Mouse (Mus musculus) heart, postnatal 14 days (tissue): ENCODE results near the gene Psme3. TPM values are rescaled to one million over a fixed set of nuclear protein-coding genes. Genes with fewer than 3 reads are reported as not detected.

Experiments used
- DNase-seq, 2 experiments: peaks; one replicate each; pipeline ENCODE4 v3.0.0; 2021 to 2022
- intact Hi-C: fragments of 180-260 bp; cut with DNase I; formaldehyde crosslinking; loops from one replicate; pipeline ENCODE4 v1.15.1; 2025
- long read RNA-seq, 2 experiments: library from polyadenylated mRNA; stranded (forward); transcript quantifications; one replicate each; pipeline ENCODE4 v2.0.0; 2021
- total RNA-seq, 2 experiments: library from RNA; stranded (reverse); gene quantifications; 2 replicates each; pipeline ENCODE4 v1.2.3; 2021

Psme3 gene
- total RNA-seq = 10 to 100 TPM; 80.9 to 96.0 TPM
- long read RNA-seq, experiment 1, transcript Psme3-201 (11 exons, 2,664 nt) = major isoform, 42 of 55 reads
- long read RNA-seq, experiment 1, partial matches to known transcripts = 2 of 55 reads
- long read RNA-seq, experiment 1, other reads (novel, unspliced or antisense) = 11 of 55 reads
- long read RNA-seq, experiment 2, transcript Psme3-201 (11 exons, 2,664 nt) = major isoform, 25 of 36 reads
- long read RNA-seq, experiment 2, partial matches to known transcripts = 2 of 36 reads
- long read RNA-seq, experiment 2, other reads (novel, unspliced or antisense) = 6 of 36 reads

DNA sequence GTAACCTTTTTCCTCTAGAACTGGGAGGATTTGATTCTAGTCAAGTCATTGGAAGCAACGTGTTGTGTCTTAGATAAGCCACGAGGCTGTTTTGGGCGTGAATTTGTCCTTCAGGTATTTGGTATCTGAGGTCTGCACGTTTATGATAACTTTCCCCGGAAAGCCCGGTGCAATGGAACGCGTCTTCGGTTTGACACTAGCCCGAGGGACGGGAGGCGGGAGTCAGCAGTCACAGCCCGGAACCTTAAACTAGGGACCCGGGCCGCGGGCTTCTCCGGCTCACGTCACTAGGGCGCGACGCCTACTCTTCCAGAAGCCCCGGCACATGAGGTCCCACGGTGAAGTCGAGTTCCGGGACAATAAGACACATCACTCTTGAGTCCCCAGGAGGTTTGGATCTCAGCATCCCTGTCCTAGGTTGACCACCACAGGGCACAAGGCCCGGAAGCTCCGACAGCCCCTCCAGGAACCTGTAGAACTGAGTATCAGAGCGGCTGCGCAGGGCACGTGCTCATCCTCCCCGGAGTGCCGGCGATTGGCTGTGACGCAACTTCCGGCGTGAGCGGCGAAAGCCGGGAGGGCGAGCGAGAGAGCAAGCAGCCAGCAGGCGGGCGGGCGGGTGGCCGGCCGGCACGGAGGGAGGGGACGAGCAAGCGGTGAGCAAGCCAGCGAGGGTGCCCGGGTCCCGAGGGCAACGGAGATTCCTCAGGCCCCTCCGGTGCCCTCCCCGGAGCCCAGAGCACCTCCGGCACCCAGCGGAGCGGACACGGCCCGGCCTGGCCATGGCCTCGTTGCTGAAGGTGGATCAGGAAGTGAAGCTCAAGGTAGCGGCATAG is at the start of gene Psme3:
Gene Psme3 (plus strand): TSS at position 549 of the 836 bp plus-strand sequence.
- intact Hi-C loops = no loop called here
- DNase-seq = peak; percentile 92 to 95

DNA sequence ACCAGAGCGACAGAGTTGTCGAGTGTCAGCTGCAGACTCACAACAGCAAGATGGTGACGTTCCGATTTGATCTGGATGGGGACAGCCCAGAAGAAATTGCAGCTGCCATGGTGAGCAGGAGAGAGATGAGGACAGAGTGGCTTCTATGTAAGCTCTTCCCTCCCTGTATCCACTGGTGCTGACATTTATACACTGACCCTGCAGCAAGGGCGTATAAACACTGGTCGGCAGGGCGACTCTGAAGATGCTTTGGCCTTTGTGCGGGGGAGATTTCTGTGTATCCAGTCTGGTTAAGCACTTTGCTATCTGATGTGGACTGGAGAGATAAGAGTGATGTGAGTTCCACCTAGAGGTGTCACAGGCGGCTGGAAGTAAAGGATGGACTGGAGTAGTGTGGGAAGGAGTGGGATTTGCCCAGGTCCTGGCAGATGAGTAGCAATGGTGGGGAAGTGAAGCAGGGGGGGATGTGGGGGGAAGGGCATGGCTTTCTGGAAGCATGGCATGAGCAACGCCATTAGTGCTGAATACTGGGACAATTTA is 46.4 kb upstream of the Psme3 start:
- DNase-seq = no peak
- intact Hi-C loops = no loop called here

- DNase-seq = no peak
- intact Hi-C loops = no loop called here
These were observed 43.6 kb upstream of the Psme3 start for GRCm38 (mm10) chr11:101272446-101272845.

DNA sequence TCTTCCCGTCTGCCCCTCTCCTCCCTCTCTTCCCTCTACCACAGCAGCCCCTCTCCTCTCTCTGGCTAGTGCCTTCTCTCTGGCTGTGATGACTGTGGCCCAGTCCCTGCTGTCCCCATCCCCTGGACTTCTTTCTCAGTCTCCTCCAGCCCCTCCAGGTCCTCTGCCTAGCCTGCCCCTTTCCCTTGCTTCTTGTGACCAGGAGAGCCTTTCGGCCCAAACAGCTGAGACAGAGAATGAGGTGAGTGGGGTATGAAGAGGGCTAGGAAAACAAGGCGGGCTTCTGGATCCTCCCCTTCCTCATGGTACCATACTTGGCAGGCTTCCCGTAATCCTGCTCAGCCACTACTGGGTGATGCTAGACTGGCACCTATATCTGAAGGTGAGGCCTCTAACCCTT is 40.7 kb upstream of the Psme3 start:
- intact Hi-C loops = no loop called here
- no peak for DNase-seq

GRCm38 (mm10) chr11:101276319-101277070 is 39.5 kb upstream of the Psme3 start:
- intact Hi-C loops = no loop called here
- DNase-seq = no peak

DNA sequence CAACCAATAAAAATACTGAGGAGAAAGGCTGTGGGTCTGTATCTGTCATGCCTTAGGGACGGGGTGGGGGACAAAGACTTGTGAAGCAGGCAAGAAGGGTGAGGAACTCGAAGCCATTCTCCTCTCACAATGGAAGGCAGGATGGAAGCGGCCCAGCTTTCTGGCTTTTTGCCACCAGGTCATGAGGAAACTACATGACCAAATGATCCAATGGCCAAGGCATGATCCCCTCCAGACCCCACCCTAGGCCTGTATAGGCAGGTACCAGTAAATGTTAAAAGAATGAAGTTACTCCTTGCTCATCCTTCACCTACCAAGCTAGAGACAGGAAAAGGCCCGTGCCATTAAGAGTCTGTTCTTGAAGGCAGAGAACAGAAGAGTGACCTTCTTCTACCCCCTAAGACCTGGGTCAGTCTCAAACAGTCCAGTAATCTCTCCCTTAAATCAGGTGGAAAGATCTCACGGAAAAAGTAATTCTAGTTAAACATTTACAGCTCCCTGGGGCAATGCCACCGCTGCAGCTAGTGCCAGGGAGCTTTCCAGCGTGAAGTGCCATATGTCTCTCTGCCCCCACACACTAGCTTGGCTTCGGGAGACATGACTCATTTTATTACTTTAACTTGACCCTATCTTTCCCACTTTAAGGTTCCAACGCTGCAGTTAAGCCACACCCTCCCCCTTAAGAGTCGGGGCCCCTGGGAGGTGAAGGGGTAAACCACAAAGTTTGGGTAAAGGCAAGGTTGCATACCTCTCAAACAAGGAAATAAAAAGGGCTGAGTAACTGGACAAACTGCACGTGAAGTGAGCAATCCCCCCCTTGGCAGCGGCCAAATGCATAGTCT is 38.4 kb upstream of the Psme3 start:
- intact Hi-C loops = no loop called here
- no peak for DNase-seq

GRCm38 (mm10) chr11:101278223-101279192 is 37.5 kb upstream of the Psme3 start, which contains the start of the genes Cntd1 and Coa3:
Gene Cntd1, plus strand, starts transcription at chr11:101279012.
Gene Coa3, minus strand, starts transcription at chr11:101279114.
- intact Hi-C loops = no loop called here
- DNase-seq = peak; percentile 78 to 86

- no peak for DNase-seq
- intact Hi-C loops = no loop called here
These were observed 36.8 kb upstream of the Psme3 start for GRCm38 (mm10) chr11:101279193-101279569.

DNA sequence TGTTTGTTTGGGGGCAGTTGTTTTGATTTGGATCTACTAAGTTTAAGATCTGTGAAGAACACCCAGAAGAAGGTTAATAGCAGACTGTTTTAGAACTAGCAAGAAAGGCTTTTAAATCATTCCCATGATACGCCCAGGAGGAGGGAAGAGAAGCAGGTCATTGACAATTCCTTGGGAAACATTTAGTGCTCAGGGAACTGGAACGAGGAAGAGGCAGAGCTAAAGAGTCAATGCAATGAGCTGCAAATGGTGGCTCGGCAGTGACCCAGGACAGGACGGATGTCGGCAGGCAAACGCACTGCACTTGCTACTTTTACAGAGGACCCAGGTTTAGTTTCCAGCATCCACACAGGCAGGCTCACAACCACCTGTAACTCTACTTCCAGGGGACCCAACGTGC is 35.2 kb upstream of the Psme3 start:
- no peak for DNase-seq
- intact Hi-C loops = no loop called here

DNA sequence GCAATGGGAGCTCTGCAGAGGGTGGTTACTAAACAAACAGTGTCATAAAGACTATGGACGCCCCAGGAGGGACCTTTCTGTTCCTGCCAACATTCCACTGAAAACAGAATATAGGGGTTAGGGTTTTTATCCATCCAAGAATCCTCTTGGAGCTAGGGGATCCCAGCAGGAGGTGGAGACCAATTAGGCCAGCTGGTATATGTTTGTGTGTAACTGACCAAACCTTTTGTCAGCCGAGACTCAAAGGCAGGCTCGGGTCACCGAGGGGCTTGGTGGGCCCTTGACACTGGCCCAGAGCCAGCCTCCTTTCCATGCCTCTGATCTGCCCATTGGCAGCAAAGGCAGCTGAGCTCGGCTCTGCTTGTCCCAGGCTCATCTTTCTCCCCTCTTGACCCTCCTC is 33.1 kb upstream of the Psme3 start:
- intact Hi-C loops = no loop called here
- no peak for DNase-seq

GRCm38 (mm10) chr11:101283805-101284204 is 32.2 kb upstream of the Psme3 start:
- intact Hi-C loops = no loop called here
- no peak for DNase-seq

GRCm38 (mm10) chr11:101287306-101287705 is 28.7 kb upstream of the Psme3 start:
- DNase-seq = no peak
- intact Hi-C loops = no loop called here

GRCm38 (mm10) chr11:101291231-101291630 is 24.8 kb upstream of the Psme3 start:
- intact Hi-C loops = no loop called here
- DNase-seq = no peak

- intact Hi-C loops = no loop called here
- no peak for DNase-seq
These were observed 20.8 kb upstream of the Psme3 start for GRCm38 (mm10) chr11:101295191-101295590.

- intact Hi-C loops = loop anchor here (2.0 to 5.0 kb wide), 2 partner anchors 40 to 204 kb away; partner anchors contain the start of genes Psmc3ip and Wnk4
- DNase-seq = no peak
These were observed 15.1 kb upstream of the Psme3 start for GRCm38 (mm10) chr11:101300881-101301280.

DNA sequence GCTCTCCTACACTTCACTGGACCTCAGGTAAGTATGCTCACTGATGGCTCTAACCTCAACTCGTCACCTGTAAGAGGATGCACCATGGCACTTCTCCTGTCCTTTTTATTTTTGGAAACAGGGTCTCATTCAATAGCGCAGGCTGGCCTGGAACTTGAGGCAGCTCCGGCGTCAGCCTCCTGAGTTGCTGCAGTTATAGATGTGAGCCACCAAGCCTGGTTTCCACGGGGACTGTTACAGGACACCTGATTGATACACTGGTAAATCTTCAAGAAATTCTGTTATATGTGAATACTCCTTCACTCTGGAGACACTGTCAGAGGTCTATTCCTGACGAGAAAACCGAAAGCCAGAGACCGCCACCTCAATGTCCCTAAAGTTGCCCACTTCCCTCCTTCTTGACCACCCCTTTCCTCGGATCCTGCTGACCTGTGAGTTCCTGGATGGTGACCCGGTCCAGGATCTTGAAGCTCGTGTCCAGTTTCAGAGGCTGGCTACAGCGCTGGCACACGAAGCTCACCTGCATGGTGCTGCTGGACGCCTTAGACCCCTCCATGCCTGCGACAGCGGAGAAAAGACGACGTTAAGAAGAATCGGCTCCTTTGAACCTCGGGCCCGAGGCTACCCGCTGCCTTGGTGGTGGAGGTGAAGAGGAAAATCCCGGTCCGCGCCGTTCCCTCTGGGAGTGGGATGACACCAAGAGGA is 14.6 kb upstream of the Psme3 start:
- intact Hi-C loops = loop anchor here (1.0 to 5.0 kb wide), 3 partner anchors 41 to 204 kb away; partner anchors contain the start of genes Psmc3ip and Wnk4
- DNase-seq = no peak

DNA sequence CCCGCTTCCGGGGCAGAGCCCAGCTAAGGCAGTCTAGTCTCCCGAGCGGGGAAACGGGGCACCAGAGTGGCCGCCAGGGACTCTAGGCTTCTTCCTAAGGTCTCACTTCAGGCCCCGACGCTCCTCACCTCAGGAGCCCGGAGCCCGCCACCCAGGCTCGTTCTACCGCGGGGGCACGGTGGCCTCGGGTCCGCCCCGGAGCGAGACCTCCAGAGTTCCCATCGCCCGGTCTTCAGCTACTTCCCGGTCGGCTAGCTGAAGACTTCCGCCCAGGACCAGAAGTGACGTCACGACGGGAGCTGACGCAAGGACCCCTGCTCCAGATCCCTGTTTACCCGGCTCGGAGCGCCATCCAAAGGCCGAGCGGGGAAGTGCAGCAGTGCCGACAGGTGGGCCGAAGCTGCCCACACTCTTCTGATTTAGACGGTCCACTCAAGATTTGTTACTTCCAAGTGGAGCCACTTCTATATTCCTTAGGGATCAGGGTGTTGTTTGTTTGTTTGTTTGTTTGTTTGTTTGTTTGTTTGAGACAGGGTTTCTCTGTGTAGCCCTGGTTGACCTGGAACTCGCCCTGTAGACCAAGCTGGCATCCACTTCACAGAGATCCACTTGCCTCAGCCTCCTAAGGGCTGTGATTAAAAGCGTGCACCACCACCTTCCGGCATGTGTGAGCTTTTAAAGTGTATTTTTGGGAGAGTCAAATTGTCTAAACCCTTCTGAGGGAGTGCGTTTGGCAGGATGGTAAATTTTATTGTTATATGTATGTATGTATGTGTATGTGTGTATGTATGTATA is 13.8 kb upstream of the Psme3 start, which contains the start of gene Becn1:
Gene Becn1 (minus strand): TSS at position 283 of the 795 bp plus-strand sequence.
- intact Hi-C loops = loop anchor here (1.0 to 5.0 kb wide), 2 partner anchors 90 to 205 kb away; partner anchors contain the start of gene Psmc3ip
- peak; percentile 96 to 100 for DNase-seq
